Mouse (Mus musculus) spleen, embryonic (tissue): ENCODE measurements around the gene Tnk2.

Experiments
- CTCF ChIA-PET: fragments of 350-600 bp; sonication (Branson Sonifier 250); formaldehyde crosslinking; loops from one replicate; lab custom pipeline; 2022; lab: Charles Lee

The Tnk2 gene

DNA sequence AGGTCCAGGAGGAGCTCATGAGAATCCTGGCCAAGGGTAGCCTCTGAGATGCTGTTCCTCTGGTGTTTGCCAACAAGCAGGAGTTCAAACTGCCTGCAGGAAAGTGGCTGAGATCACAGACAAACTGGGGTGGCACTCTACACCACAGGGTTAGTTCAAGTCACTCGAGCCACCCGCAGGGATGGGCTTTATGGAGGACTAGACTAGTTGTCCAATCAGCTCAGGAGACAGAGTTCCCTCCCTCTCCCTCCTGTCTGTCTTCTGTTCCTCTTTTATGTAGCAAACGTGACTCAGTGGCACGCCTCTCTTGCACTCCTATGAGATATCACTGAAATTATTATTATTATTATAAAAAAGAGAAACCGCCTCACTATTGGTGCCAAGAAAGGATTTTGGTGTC, 9.5 kb upstream of the Tnk2 start:
- CTCF ChIA-PET = interaction anchor here (0.5 to 0.6 kb wide), 2 partner anchors 26 to 493 kb away, joined by 5 to 7 read pairs; partner anchors contain the start of gene Tfrc

DNA sequence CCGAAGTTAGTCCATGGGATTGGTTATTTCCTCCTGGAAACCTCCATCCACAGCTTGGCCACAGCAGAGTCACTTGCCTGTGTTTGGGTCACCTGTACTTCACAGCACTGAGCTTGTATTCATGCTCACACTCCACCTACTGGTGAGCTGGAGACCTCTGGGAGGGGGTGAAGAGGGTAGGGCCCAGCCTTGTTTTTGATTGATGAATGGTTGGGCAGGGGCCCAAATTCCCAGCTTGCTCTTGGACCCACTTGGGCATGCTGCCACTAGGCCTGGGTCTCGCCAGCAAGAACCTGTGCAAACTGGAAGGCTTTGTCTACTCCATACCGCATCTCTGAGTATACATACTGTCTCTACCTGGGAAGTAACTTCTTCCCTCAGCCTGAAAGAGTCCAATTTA, 8.4 kb upstream of the Tnk2 start:
- CTCF ChIA-PET = no interaction called here

DNA sequence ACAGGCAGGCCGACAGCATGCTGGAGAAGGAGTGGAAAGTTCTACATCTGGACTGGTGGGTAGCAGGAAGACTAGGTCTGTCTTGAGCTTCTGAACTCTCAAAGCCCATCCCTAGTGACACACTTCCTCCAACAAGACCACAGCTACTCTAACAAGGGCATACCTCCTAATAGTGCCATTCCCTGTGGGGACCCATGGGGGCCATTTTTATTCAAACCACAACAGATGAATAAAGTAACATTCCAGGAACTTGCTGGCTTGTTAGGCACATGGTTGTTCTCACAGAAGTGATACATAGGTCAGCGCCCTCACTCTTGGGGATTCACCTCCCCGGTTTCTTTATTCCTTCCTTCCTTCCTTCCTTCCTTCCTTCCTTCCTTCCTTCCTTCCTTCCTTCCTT, 7.3 kb upstream of the Tnk2 start:
- CTCF ChIA-PET = interaction anchor here (0.6 kb wide), 1 partner anchor 575 kb away, joined by 3 read pairs; no protein-coding TSS in a partner anchor

DNA sequence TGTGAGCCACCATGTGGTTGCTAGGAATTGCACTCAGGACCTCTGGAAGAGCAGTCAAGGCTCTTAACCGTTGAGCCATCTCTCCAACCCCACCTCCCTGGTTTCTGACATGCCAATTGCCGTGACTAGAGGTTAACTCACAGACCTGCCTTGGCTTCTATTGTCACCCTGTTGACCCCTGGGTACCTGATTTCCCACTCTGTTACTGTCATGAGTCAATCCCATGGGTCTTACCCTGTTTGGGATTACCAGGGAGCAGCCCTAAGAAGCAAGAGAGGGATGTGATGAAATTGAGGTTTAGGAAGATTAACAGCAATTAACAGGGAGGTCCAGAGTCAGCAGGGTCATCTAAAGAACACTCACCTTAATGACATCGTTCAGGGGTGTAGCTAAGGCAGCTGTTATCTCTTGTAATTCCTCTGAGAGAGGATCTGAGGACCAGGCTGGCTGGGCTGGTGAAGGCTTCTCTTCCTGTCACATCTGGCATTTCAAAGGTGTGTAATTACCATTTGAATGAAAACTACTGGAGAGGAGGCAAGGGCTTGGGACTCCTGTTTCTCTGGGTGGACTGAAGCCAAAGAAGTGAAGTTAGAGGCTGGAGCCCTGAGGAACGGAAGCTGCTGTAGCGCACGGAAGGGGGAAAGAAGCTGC, 6.7 kb upstream of the Tnk2 start:
- CTCF ChIA-PET = interaction anchor here (0.8 to 1.2 kb wide), 2 partner anchors 20 to 46 kb away, joined by 3 to 6 read pairs; no protein-coding TSS in a partner anchor

DNA sequence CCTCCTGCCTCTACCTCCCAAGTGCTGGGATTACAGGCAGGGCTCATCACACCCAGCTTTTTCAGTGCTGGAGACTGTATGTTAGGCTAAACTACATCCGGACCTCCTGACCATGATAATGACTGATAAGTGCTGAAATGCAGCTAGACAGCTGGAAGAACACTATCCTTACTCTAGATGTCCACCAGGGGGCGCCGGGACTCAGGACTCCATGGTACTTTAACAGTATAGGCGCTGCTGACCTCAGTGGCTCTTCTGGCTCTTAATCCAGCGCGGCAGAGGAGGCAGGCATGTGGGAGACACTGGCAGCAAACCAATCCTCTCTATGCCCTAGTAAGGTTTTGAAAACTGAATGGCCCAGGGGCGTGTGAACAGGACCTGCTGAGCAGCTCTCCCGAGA, 5.2 kb upstream of the Tnk2 start:
- CTCF ChIA-PET = interaction anchor here (0.6 to 1.4 kb wide), 5 partner anchors 21 to 1403 kb away, joined by 3 to 11 read pairs (median 3); no protein-coding TSS in a partner anchor

DNA sequence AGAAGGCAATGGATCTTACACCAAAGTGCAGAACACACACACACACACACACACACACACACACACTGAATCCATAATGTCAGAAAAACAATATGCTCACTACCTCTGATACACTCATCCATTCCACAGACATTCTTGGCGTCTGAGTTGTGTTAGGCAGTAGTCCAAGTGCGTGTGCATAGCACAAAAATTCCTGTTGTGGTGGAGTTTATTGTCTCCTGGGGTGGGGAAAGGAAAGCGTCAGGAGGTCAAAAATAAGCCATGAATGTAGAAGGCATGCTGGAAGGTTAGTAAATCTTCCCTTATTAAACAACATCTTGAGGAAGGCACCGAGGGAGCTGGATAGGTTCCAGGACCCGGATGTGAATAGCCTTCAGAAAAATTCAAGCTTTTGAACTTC, 3.6 kb upstream of the Tnk2 start:
- CTCF ChIA-PET = no interaction called here

DNA sequence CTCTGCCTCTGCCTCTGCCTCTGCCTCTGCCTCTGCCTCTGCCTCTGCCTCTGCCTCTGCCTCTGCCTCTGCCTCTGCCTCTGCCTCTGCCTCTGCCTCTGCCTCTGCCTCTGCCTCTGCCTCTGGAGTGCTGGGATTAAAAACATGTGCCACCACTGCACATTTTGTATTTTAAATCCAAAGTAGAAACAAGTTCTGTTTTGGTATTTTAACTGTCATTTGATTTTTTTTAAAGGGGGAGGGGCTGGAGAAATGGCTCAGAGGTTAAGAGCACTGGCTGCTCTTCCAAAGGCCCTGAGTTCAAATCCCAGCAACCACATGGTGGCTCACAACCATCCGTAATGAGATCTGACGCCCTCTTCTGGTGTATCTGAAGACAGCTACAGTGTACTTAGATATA, 3.0 kb upstream of the Tnk2 start:
- CTCF ChIA-PET = interaction anchor here (0.6 kb wide), 1 partner anchor 77 kb away, joined by 3 read pairs; no protein-coding TSS in a partner anchor

DNA sequence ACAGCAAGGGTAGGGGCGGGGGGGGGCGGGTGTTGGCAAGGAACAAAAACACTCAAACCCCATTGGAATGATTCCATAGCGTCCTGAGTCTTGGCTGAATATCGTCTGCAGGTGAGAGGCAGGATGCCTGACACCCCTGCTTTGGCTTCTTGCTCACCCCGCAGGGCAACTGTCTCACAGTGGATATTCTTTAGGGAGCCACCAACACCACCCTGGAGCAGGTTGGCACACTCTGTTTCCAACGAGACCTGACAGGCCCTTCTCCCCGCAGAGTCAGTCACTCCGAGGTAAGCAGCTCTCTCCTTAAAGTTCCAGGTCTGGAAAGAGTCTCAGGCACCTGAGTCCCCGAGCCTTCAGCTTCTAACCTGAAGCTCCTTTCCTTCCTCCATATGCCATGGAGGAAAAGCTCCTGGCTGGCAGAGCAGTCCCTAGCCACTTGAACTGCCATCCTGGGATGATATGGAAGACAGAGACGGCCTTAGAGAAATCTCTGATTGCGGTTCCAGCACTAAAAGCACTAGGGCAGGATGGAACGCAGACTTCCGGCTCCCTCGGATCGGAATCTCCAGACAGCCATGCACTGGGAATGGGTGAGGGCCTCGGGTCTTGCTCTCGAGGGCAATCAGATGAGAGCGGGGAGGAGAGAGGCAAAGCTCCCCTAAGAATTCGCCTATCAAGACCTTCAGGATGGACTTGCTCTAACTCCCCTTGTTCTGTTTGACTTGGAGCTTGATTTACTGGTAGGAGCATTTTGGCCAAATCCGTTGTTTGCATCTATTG, 2.0 kb upstream of the Tnk2 start:
- CTCF ChIA-PET = interaction anchor here (0.5 kb wide), 1 partner anchor 638 kb away, joined by 5 read pairs; no protein-coding TSS in a partner anchor

DNA sequence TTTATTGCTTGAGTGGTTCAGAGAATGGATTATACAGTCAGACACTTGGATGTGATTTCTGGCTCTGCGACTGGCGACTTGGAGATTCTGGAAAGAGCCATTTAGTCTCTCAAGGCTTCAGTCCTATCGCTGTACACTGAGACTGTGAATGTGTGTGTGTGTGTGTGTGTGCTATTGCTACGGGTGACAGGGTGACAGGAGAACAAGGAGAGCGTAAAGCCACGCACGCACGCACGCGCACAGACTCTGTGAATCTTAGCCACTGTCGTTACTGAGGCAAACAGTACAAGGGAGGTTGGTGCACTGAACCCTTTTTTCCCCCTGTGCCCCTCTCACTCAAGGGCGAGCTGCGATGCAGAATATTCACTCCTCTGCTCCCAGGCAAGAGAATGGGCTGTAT, 1.4 kb upstream of the Tnk2 start:
- CTCF ChIA-PET = interaction anchor here (0.6 kb wide), 1 partner anchor 41 kb away, joined by 5 read pairs; no protein-coding TSS in a partner anchor

DNA sequence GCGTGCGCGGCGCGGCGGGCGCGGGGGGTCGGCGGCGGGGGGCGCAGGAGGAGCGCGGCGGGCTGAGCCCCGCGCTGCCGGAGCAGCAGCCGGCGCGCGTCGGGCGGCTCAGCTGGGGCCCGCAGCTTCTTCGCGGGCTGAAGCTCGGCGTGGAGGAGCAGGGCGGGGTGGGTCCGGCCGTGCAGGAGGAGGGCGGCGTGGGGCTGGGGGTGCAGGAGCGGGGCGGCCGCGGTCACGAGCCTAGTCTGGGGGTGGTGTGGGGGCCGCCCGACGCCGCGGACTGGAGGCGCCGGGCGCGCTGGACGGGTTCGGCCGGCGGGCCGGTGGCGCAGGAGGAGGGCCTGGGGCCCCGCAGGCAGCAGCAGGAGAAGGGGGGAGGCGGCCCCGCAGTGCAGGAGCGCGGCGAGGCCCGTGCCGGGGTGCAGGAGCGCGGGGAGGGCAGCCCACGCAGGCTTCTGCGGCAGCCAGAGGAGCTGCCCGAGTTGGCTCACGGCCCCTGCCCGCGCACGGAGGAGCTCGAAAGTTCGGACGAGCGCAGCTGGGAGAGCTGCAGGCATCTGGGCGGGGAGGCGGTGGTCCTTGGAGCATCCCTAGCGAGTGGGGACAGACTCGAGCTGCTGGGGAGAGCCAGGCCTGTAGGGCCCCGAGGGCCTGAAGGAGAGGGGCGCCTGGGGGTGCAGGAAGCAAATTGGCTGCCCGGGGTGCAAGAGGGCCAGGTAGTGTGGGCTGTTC, 561 bp downstream of the Tnk2 start:
- CTCF ChIA-PET = interaction anchor here (0.6 to 0.7 kb wide), 2 partner anchors 23 to 892 kb away, joined by 4 to 12 read pairs; no protein-coding TSS in a partner anchor

DNA sequence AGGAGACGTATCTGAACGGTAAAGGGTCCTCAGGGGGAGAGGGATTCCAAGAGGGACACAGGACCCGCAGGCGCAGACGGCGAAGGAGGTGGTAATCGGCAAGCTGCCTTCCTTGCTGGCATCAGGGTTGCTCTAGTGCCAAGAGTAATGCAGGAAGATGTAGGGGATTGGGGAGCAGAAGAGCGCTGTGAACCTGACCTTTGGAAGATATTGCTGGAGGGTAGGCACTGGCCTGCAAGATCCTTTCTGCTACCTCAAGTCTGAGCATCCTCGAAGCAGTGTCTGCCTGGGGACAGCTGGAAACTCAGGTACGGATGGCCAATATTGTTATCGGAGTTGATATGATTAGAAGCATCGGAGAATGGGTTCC, 1.1 kb downstream of the Tnk2 start:
- CTCF ChIA-PET = interaction anchor here (0.6 to 0.7 kb wide), 2 partner anchors 23 to 892 kb away, joined by 4 to 12 read pairs; no protein-coding TSS in a partner anchor

DNA sequence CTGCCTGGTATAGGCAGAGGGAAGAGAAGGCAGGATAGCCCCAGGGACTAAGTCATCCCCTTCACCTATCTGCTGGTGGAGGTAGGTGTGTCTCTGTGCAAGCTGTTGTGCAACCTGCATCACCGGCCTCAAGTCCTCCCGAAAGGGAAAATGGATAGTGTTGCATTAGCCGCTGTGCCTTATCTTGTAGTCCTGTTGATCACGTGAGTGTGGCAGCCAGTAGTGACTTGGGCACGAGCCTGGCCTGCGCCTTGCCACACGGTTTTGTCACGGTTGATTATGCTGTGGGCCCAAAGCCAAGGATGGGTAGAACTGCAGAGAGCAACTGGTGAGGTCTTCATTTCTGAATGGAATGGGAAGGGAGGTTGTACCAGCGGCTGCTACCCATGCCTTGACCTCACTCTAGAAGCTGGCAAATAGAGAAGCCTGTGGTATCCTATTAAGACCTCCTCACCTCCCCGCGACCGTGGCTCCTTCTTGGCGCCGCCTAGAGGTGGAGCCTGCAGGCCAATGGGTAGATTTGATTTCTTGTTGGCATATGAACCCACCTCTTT, 1.8 kb downstream of the Tnk2 start:
- CTCF ChIA-PET = interaction anchor here (0.6 kb wide), 1 partner anchor 893 kb away, joined by 12 read pairs; no protein-coding TSS in a partner anchor

DNA sequence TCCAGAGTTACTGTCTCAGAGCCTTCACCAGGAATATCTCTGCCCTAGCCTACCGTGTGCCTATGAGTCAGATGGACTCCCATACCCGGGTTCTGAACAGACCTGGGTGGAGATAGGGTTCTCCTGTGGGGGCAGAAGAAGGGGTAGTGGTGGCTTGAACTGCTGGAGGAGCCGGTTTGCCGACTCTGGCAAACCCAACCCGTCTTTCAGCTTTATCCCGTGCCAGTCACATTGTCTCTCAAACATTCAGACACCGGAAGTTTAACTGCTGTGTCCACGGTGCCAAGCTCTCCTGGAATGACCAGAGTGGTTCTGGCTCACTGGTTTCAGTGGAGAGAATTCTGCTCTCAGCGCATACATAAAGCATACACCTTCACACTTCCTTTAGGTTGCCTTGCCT, 2.3 kb downstream of the Tnk2 start:
- CTCF ChIA-PET = interaction anchor here (1.0 kb wide), 1 partner anchor 37 kb away, joined by 3 read pairs; no protein-coding TSS in a partner anchor

DNA sequence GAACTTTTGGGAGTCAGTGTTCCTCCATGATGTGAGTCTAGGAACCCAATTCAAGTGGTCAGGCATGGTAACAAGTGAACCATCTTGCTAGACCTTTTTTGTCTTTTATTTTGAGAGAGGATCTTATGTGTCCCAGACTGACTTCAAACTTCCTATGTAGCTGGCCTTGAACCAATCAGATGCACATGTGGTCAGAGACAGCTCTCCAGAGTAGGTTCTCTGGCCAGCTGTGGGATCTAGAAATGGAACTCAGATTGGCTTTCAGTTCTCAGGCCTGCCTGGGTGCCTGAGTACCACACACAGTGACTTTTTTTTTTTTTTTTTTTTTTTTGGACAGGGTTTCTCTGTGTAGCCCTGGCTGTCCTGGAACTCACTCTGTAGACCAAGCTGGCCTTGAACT, 4.0 kb downstream of the Tnk2 start:
- CTCF ChIA-PET = no interaction called here

DNA sequence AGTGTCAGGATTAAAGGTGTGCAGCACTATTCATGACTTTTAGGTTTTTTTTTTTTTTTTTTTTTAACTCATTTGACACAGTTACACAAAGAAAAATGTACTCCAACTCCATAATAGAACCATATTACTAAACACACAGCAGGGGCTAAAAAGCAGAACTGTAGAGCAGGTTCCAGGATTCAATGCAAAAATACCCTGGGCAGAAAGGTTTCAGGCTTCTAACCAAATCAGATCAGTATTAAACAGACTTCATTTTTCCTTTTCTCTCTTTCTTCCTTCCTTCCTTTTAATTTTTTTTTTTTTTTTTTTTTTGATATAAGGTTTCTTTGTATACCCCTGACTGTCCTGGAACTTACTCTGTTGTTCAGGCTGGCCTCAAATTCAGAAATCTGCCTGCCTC, 6.8 kb downstream of the Tnk2 start:
- CTCF ChIA-PET = interaction anchor here (0.6 kb wide), 2 partner anchors 13 to 265 kb away, joined by 3 to 6 read pairs; no protein-coding TSS in a partner anchor

DNA sequence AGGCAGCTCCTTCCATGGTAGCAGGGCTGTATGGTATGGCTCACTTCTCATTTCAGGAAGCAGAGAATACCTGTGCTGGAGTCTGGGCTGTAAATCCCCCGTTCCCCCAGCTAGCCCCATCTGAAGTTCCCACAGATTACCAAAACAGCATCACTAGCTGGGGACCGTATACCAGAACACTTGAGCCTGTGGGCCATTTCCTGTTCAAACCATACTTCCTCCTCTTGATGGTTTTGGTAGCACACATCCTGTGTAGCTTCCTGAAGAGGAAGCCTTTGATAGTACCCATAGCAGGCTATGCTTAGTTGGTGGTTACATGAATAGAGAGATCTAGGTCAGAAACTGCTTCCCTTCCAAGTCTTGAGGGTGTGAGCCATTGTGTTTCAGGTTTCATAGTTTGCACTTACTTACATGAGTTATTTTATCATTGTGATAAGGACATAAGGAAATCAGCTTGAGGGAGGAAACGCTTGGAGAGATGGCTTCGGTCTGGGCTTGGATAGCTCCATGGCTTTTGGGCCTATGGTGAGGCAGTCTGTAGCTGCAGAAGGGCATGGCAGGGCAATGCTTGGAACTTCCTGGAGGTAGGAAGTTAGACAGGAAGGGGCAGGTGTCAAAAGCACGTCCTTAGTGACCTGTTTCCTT, 7.4 kb downstream of the Tnk2 start:
- CTCF ChIA-PET = no interaction called here

DNA sequence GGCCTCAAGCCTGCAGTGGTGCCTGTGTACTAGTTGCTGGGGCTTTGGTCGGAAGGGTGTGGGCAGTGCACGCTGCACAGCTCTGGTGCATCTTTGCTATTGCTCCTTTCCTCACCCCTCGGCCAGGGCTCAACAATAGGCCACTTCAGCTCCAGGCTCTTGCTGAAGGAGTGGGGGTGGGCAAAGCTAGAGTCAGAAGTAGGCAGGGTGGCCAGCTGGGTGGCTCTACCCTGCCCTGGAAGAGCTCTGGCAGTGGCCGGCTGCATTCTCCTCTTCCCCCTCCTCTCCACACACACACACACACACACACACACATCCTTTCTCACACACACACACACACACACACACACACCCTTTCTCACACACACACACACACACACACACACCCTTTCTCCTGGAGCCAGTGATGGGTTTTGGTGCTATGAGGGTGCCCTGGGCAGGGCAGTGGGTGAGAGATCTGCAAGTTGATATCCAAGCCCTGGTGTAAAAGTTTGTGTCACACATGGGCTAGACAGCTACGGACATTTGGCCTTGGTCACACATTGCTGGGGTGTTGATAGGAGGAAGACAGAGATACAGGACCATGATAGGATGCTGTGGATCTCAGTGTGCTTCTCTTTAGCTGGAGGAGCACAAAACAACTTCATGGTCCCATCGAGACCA, 10.5 kb downstream of the Tnk2 start:
- CTCF ChIA-PET = interaction anchor here (0.6 kb wide), 2 partner anchors 22 to 29 kb away, joined by 3 read pairs; no protein-coding TSS in a partner anchor

DNA sequence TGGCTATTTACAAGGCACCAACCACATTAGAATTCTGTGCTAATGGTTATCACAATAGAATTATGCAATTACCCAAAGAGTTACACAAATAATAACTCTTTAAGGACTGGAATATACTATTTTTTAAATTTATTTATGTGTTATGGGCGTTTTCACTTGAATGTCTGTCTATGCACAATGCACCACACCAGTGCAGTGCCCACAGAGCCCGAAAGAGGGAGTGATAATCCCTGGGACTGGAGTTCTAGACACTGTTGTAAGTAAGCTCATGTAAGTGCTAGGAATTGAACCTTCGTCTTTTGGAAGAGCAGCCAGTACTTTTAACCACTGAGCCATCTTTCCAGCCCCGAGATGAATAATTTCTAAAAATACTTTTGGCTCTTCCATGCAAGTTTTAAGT, 11.9 kb downstream of the Tnk2 start:
- CTCF ChIA-PET = no interaction called here

DNA sequence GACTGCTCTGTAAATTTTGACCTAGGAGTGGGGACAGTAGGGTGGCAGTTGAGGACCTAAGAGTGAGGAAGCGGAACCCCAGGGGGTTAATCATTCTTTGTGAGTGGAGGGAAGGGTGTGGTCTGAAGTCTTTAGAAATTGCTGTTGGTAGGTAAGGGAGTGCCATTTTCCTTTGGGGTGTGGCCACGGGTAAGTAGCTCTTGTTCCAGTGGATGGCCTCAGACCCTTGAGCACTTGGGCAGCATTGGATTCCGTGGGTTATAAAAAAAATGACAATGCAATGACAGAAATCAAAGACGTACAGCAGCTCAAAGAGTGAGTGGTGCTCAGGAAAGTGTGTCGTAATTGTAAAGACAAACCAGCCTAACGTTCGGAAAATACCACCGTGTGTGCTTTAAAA, 12.6 kb downstream of the Tnk2 start:
- CTCF ChIA-PET = interaction anchor here (0.8 kb wide), 1 partner anchor 29 kb away, joined by 3 read pairs; no protein-coding TSS in a partner anchor

DNA sequence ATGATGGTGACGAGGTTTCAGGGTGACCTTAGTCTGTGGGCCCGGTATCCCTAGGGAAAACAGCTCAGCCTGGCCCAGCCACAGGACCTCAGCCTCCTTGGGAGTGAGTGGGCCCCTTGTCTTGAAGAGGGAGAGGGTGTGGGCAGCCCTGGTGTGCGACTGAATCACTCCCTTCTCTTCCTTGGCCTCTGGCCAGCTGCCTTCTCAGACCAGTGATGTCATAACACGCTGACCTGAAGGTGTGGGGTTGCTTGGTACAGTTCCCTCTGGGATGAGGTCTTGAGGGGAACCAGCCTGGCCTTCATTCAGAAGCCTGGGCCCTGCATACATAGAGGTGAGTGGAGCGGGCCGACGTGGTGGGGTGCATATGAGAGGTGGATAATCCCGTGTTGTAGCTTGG, 13.1 kb downstream of the Tnk2 start:
- CTCF ChIA-PET = interaction anchor here (0.6 to 0.8 kb wide), 3 partner anchors 20 to 50 kb away, joined by 3 read pairs; no protein-coding TSS in a partner anchor
